8 mouse cellular contexts compared by ENCODE assay signal in the genomic region with DNA sequence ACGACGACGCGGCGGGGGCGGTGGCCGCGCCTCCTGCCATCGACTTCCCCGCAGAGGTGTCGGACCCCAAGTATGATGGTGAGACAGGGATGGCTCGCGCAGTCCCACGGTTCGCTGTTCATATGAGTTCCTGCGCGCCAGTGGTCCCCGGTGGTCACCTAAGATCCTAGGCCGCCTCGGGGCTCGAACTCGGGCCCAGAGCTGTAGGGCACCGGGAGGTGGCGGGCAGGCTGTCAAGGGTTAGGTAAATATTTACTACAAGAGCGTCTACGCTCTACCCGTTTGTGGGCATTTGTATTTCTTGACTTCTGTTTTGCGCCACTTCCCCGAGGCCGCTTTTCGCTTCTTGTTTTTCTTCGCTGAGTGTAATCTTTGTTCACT. TPM values are rescaled to one million over a fixed set of nuclear protein-coding genes. Genes with fewer than 3 reads are reported as not detected.
DNase-seq lines count a peak whose midpoint lies in the region; ATAC-seq and TF ChIP-seq lines count a peak whose summit lies in the region.

No protein-coding gene starts in this region.

- ATAC-seq in hindbrain, embryonic 13.5 days (ENCODE audit: low FRiP score): peak; percentile 83
- peak; percentile 14 for ATAC-seq in liver, embryonic 16.5 days (ENCODE audit: low read depth)

- peak; percentile 9 for DNase-seq in gastrocnemius, postnatal 14 days
- DNase-seq in gastrocnemius, postnatal 25 days: no peak
- DNase-seq in retina, postnatal 1 day: no peak
- DNase-seq in Muller cell, postnatal 12 days (ENCODE audit: inconsistent ontology term): no peak

- H3K27ac ChIP-seq in bone marrow, adult 2 months (ENCODE audit: control insufficient read depth, insufficient read depth, low read depth, low read length, poor library complexity): peak overlapping the region; percentile 96
- H3K27ac ChIP-seq in hindbrain, embryonic 13.5 days: peak overlapping the region; percentile 82
- peak overlapping the region; percentile 99 for H3K27ac ChIP-seq in liver, embryonic 16.5 days (ENCODE audit: low read length)
- H3K27ac ChIP-seq in small intestine, adult 2 months (ENCODE audit: insufficient read depth, low read depth, low read length): peak overlapping the region; percentile 84

- H3K4me3 ChIP-seq in bone marrow, adult 2 months (replicated peaks; ENCODE audit: control insufficient read depth, low read depth, low read length): peak overlapping the region; percentile 88
- H3K4me3 ChIP-seq in hindbrain, embryonic 13.5 days: peak overlapping the region; percentile 82
- peak overlapping the region; percentile 92 for H3K4me3 ChIP-seq in liver, embryonic 16.5 days (ENCODE audit: low read depth, low read length)
- peak overlapping the region; percentile 99 for H3K4me3 ChIP-seq in small intestine, adult 2 months (ENCODE audit: low read depth, low read length)

- TF ChIP-seq POLR2A in bone marrow, adult 2 months (IDR thresholded peaks at IDR 0.05; ENCODE audit: borderline replicate concordance, control insufficient read depth, low read depth, low read length): no peak
- no peak for TF ChIP-seq POLR2A in small intestine, adult 2 months (IDR thresholded peaks at IDR 0.05; ENCODE audit: low read depth, low read length)

- under 1% methylated on average over 31 of the region's 32 CpGs for WGBS in bone marrow, adult 2 months
- WGBS in hindbrain, embryonic 13.5 days: under 1% methylated on average over 32 of the region's 32 CpGs
- under 1% methylated on average over 32 of the region's 32 CpGs for WGBS in liver, embryonic 16.5 days (ENCODE audit: insufficient replicate concordance)
- WGBS in small intestine, adult 2 months: 0% methylated on average over 31 of the region's 32 CpGs

- H3K4me2 ChIP-seq in hindbrain, embryonic 13.5 days: peak overlapping the region; percentile 77
- peak overlapping the region; percentile 79 for H3K4me2 ChIP-seq in liver, embryonic 16.5 days (ENCODE audit: low read depth, low read length)

- H3K27me3 ChIP-seq in hindbrain, embryonic 13.5 days: no peaks in the 10 kb centered on the region
- no peaks in the 10 kb centered on the region for H3K27me3 ChIP-seq in liver, embryonic 16.5 days (ENCODE audit: control insufficient read depth, insufficient read depth, low read depth, low read length)
- H3K27me3 ChIP-seq in small intestine, adult 2 months (ENCODE audit: control insufficient read depth, insufficient read depth, low read length): no peaks in the 10 kb centered on the region

- intact Hi-C loops in gastrocnemius, postnatal 14 days (cut with DNase I; ENCODE audit: low total_unique reads): no loop called here

- no peaks in the 10 kb centered on the region; the same call in 1 of the 2 replicates for H3K4me1 ChIP-seq in bone marrow, adult 2 months (ENCODE audit: control insufficient read depth, insufficient read depth, low read length)
- H3K4me1 ChIP-seq in hindbrain, embryonic 13.5 days (replicated peaks): peaks cover 17% of the 10 kb centered on the region
- H3K4me1 ChIP-seq in liver, embryonic 16.5 days (ENCODE audit: control insufficient read depth, low read depth, low read length): peaks cover 26% of the 10 kb centered on the region
- H3K4me1 ChIP-seq in small intestine, adult 2 months (ENCODE audit: control insufficient read depth, insufficient read depth, insufficient read length, low read length): peaks cover 5% of the 10 kb centered on the region

- no peaks in the 10 kb centered on the region for H3K9me3 ChIP-seq in hindbrain, embryonic 13.5 days
- no peaks in the 10 kb centered on the region for H3K9me3 ChIP-seq in liver, embryonic 16.5 days (replicated peaks; ENCODE audit: control insufficient read depth, low read length)

- peak overlapping the region; percentile 87 for H3K9ac ChIP-seq in hindbrain, embryonic 13.5 days
- peak overlapping the region; percentile 98 for H3K9ac ChIP-seq in liver, embryonic 16.5 days (ENCODE audit: low read depth, low read length)

- no peak for TF ChIP-seq CTCF in bone marrow, adult 2 months (IDR thresholded peaks at IDR 0.05; ENCODE audit: control insufficient read depth, insufficient read depth, low read length)
- no peak for TF ChIP-seq CTCF in small intestine, adult 2 months (IDR thresholded peaks at IDR 0.05; ENCODE audit: extremely low read depth, insufficient read length, insufficient replicate concordance, low read depth, low read length)

- H3K36me3 ChIP-seq in hindbrain, embryonic 13.5 days: no peaks in the 10 kb centered on the region
- peaks cover 3% of the 10 kb centered on the region for H3K36me3 ChIP-seq in liver, embryonic 16.5 days (ENCODE audit: control insufficient read depth, insufficient read depth)
- H3K36me3 ChIP-seq in small intestine, adult 2 months (ENCODE audit: control insufficient read depth, insufficient read depth, low read length): no peaks in the 10 kb centered on the region

RNA-seq across cellular contexts. Expression of a gene that starts 0.3 kb away (rescaled TPM):
- 10 to 100 TPM; 20.0 to 21.3 TPM for total RNA-seq in gastrocnemius, postnatal 14 days (2021)
- 10 to 100 TPM; 22.8 to 23.6 TPM for total RNA-seq in gastrocnemius, postnatal 25 days (2021)
- 67.6 and 84.5 TPM in 2 replicates for polyA plus RNA-seq in bone marrow, adult 2 months (2011; ENCODE audit: insufficient read depth, insufficient read length, low replicate concordance, missing spikeins)
- 45.5 and 50.3 TPM in 2 replicates for polyA plus RNA-seq in hindbrain, embryonic 13.5 days (2015; fragmentation: Nextera tagmentation; extraction: Ambion mirVana)
- 115 and 119 TPM in 2 replicates for polyA plus RNA-seq in liver, embryonic 16.5 days (2015; fragmentation: Nextera tagmentation; extraction: Ambion mirVana)
- polyA plus RNA-seq in small intestine, adult 2 months (2012; rRNA removed): 8.9 and 25.9 TPM in 2 replicates
